Mouse (Mus musculus) forebrain, embryonic 11.5 days (tissue): ENCODE measurements around the gene Chst8. TPM values are rescaled to one million over a fixed set of nuclear protein-coding genes. Genes with fewer than 3 reads are reported as not detected.

ENCODE experiments used
- ATAC-seq: fragments of 200-750 bp; cut with Nextera tagmentation; replicated peaks from 2 replicates; pipeline ENCODE4 v1.8.0; 2017; ENCODE audit warnings: moderate TSS enrichment; ENCODE audit not compliant: low FRiP score
- DNase-seq: peaks from one replicate; pipeline ENCODE4 v3.0.0-alpha.2; 2017; ENCODE audit warnings: low spot score
- H3K27ac ChIP-seq: fragments of 300-500 bp; sonication (generic); 2 replicates; pipeline ENCODE4 v1.5.1; 2014; ENCODE audit warnings: low read depth, low read length
- H3K27me3 ChIP-seq: fragments of 300-500 bp; sonication (generic); 2 replicates; pipeline ENCODE4 v1.6.1; 2014; ENCODE audit warnings: mild to moderate bottlenecking, low read length, mixed read lengths; ENCODE audit not compliant: control insufficient read depth, insufficient read depth
- H3K36me3 ChIP-seq: fragments of 300-500 bp; sonication (generic); 2 replicates; pipeline ENCODE4 v1.6.1; 2014; ENCODE audit warnings: mild to moderate bottlenecking, low read length, moderate library complexity, mixed read lengths; ENCODE audit not compliant: control insufficient read depth, insufficient read depth
- H3K4me1 ChIP-seq: fragments of 300-500 bp; sonication (generic); replicated peaks from 2 replicates; pipeline ENCODE4 v1.6.1; 2014; ENCODE audit warnings: low read length, mixed read lengths; ENCODE audit not compliant: control insufficient read depth, insufficient read depth
- H3K4me2 ChIP-seq: fragments of 300-500 bp; sonication (generic); 2 replicates; pipeline ENCODE4 v1.6.1; 2014; ENCODE audit warnings: low read depth, mild to moderate bottlenecking, low read length, moderate library complexity, mixed read lengths; ENCODE audit not compliant: severe bottlenecking
- H3K4me3 ChIP-seq: fragments of 300-500 bp; sonication (generic); 2 replicates; pipeline ENCODE4 v1.5.1; 2014; ENCODE audit warnings: low read depth, low read length
- H3K9ac ChIP-seq: fragments of 300-500 bp; sonication (generic); 2 replicates; pipeline ENCODE4 v1.6.1; 2014; ENCODE audit warnings: low read length
- H3K9me3 ChIP-seq: fragments of 300-500 bp; sonication (generic); 2 replicates; pipeline ENCODE4 v1.6.1; 2016; ENCODE audit warnings: low read length, mixed read lengths; ENCODE audit not compliant: control insufficient read depth
- WGBS: fragments of 180-500 bp; shearing (Covaris S2); extraction: QIAGEN DNeasy Blood & Tissue Kit; methylation state at CpG from one replicate; pipeline ENCODE4 v1.1.7; 2014; 5-methylcytosine and 5-hydroxymethylcytosine counted together
- polyA plus RNA-seq: library from polyadenylated mRNA; unstranded; fragments of >200 nt; fragmentation: Nextera tagmentation; extraction: Ambion mirVana; gene quantifications from 2 replicates; pipeline ENCODE4 v1.2.1, GENCODE M21; 2014

The Chst8 gene
- polyA plus RNA-seq = 11.4 and 12.0 TPM in 2 replicates

- Histone ChIP-seq H3K9me3 (no peaks in the 10 kb centered on the region), H3K27ac (no peak within 1 kb of the TSS), H3K9ac (peak within 1 kb of the TSS; percentile 53), H3K36me3 (no peaks in the 10 kb centered on the region), H3K27me3 (peaks cover 42% of the 10 kb centered on the region), H3K4me2 (peak within 1 kb of the TSS; percentile 92), H3K4me1 (peaks cover 4% of the 10 kb centered on the region; the same call in 1 of the 2 replicates), H3K4me3 (peak within 1 kb of the TSS; percentile 54)
- under 1% methylated on average over 65 of the region's 65 CpGs for WGBS
- peak; percentile 84 for ATAC-seq
- peak; percentile 90 for DNase-seq
Measured at GRCm38 (mm10) chr7:34812531-34813111, at the start of gene Chst8. Gene Chst8, minus strand, starts transcription at chr7:34812711.

- WGBS = 71% methylated on average over 2 of the region's 2 CpGs
- H3K27ac ChIP-seq = no peak overlapping the region
Measured at GRCm38 (mm10) chr7:34858291-34858690, 45.8 kb upstream of the Chst8 start.

GRCm38 (mm10) chr7:34854781-34855352 lies 42.4 kb upstream of the Chst8 start:
- Histone ChIP-seq H3K36me3 (no peaks in the 10 kb centered on the region), H3K4me2 (no peak overlapping the region), H3K9me3 (no peaks in the 10 kb centered on the region), H3K27me3 (no peaks in the 10 kb centered on the region), H3K4me3 (no peak overlapping the region), H3K4me1 (no peaks in the 10 kb centered on the region), H3K9ac (no peak overlapping the region), H3K27ac (no peak overlapping the region)
- WGBS = 92% methylated on average over 6 of the region's 6 CpGs
- DNase-seq (no peak), ATAC-seq (no peak)

More at GRCm38 (mm10) chr7:34858291-34858690, 45.8 kb upstream of the Chst8 start:
- H3K9me3 ChIP-seq = no peaks in the 10 kb centered on the region
- no peak overlapping the region for H3K4me3 ChIP-seq
- no peak overlapping the region for H3K9ac ChIP-seq
- ATAC-seq (no peak), DNase-seq (no peak)
- no peak overlapping the region for H3K4me2 ChIP-seq
- no peaks in the 10 kb centered on the region for H3K36me3 ChIP-seq
- no peaks in the 10 kb centered on the region for H3K27me3 ChIP-seq
- no peaks in the 10 kb centered on the region for H3K4me1 ChIP-seq

- no peaks in the 10 kb centered on the region for H3K4me1 ChIP-seq
- H3K36me3 ChIP-seq = no peaks in the 10 kb centered on the region
- DNase-seq = no peak
- WGBS = 94% methylated on average over 3 of the region's 3 CpGs
- no peaks in the 10 kb centered on the region; the same call in 1 of the 2 replicates for H3K9me3 ChIP-seq
- no peak for ATAC-seq
- H3K27ac ChIP-seq = no peak overlapping the region
- H3K9ac ChIP-seq = no peak overlapping the region
- no peaks in the 10 kb centered on the region for H3K27me3 ChIP-seq
- no peak overlapping the region for H3K4me3 ChIP-seq
- H3K4me2 ChIP-seq = no peak overlapping the region
Measured at GRCm38 (mm10) chr7:34853393-34853792, 40.9 kb upstream of the Chst8 start.

- H3K4me3 ChIP-seq = no peak overlapping the region
- H3K4me1 ChIP-seq = no peaks in the 10 kb centered on the region
- H3K9ac ChIP-seq = no peak overlapping the region
- H3K4me2 ChIP-seq = no peak overlapping the region
- 41% methylated on average over 10 of the region's 10 CpGs for WGBS
- no peaks in the 10 kb centered on the region for H3K36me3 ChIP-seq
- H3K27ac ChIP-seq = no peak overlapping the region
- H3K27me3 ChIP-seq = no peaks in the 10 kb centered on the region
- DNase-seq = no peak
- H3K9me3 ChIP-seq = no peaks in the 10 kb centered on the region; the same call in 1 of the 2 replicates
- no peak for ATAC-seq
Measured at GRCm38 (mm10) chr7:34849660-34850059, 37.1 kb upstream of the Chst8 start.

- no peak overlapping the region for H3K4me3 ChIP-seq
- WGBS = 91% methylated on average over 4 of the region's 4 CpGs
- no peaks in the 10 kb centered on the region; the same call in 1 of the 2 replicates for H3K9me3 ChIP-seq
Measured at GRCm38 (mm10) chr7:34848811-34849210, 36.3 kb upstream of the Chst8 start.

GRCm38 (mm10) chr7:34847900-34848299 lies 35.4 kb upstream of the Chst8 start:
- Histone ChIP-seq H3K27me3 (no peaks in the 10 kb centered on the region), H3K9me3 (no peaks in the 10 kb centered on the region; the same call in 1 of the 2 replicates), H3K4me2 (no peak overlapping the region), H3K27ac (no peak overlapping the region), H3K4me3 (no peak overlapping the region), H3K36me3 (no peaks in the 10 kb centered on the region), H3K9ac (no peak overlapping the region), H3K4me1 (no peaks in the 10 kb centered on the region)
- no peak for DNase-seq
- 88% methylated on average over 6 of the region's 6 CpGs for WGBS
- ATAC-seq = no peak

More at GRCm38 (mm10) chr7:34848811-34849210, 36.3 kb upstream of the Chst8 start:
- Histone ChIP-seq H3K27ac (no peak overlapping the region), H3K9ac (no peak overlapping the region), H3K4me1 (no peaks in the 10 kb centered on the region), H3K4me2 (no peak overlapping the region), H3K27me3 (no peaks in the 10 kb centered on the region), H3K36me3 (no peaks in the 10 kb centered on the region)
- no peak for DNase-seq
- ATAC-seq = no peak

GRCm38 (mm10) chr7:34847410-34847809 lies 34.9 kb upstream of the Chst8 start:
- ATAC-seq = no peak
- no peak for DNase-seq
- Histone ChIP-seq H3K4me2 (no peak overlapping the region), H3K9me3 (no peaks in the 10 kb centered on the region; the same call in 1 of the 2 replicates), H3K27me3 (no peaks in the 10 kb centered on the region), H3K4me1 (no peaks in the 10 kb centered on the region), H3K4me3 (no peak overlapping the region), H3K9ac (no peak overlapping the region; the same call in 1 of the 2 replicates), H3K36me3 (no peaks in the 10 kb centered on the region), H3K27ac (no peak overlapping the region)
- 44% methylated on average over 5 of the region's 5 CpGs for WGBS

GRCm38 (mm10) chr7:34838749-34839148 lies 26.2 kb upstream of the Chst8 start:
- Histone ChIP-seq H3K9ac (no peak overlapping the region), H3K4me1 (no peaks in the 10 kb centered on the region), H3K27ac (no peak overlapping the region), H3K9me3 (no peaks in the 10 kb centered on the region), H3K36me3 (no peaks in the 10 kb centered on the region), H3K27me3 (no peaks in the 10 kb centered on the region), H3K4me2 (no peak overlapping the region), H3K4me3 (no peak overlapping the region)
- no peak for DNase-seq
- WGBS = 88% methylated on average over 4 of the region's 4 CpGs
- no peak for ATAC-seq
